Mouse (Mus musculus) E14TG2a.4 (cell line): ENCODE data around the gene Cby1.

Source experiments
- CTCF ChIP-seq: conservative IDR thresholded peaks from 2 replicates; pipeline ENCODE4 v1.5.1; 2014; ENCODE audit warnings: low read length
- NANOG ChIP-seq: IDR thresholded peaks from 2 replicates; pipeline ENCODE4 v1.6.1; 2014; ENCODE audit warnings: borderline replicate concordance, low read length, mixed read lengths
- POU5F1 ChIP-seq: IDR thresholded peaks from 2 replicates; pipeline ENCODE4 v1.6.1; 2014; ENCODE audit warnings: low read length, borderline replicate concordance

DNA sequence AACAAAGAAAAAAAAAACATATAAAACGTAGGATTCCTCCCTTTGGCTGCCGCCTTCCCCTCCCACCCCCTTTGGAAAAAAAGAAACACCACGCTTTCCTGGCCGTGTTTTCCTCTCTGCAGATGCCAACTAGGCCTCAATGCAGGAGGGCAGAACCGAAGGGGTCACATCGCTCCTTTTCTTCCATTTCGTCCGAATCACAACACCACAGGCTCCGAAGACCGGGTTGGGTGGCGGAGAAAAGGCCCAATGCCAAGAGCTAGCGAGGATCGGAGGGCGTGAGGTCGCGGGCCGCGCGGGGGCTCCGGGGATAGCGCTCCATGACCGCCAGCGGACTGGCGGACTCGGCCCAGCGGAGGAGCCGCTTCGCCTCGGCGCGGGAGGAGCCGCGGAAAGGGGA, 28.2 kb downstream of the Cby1 start:
- no peak for TF ChIP-seq CTCF
- no peak for TF ChIP-seq NANOG
- TF ChIP-seq POU5F1: no peak
